Mouse (Mus musculus): ENCODE data around the gene Metrn. TPM values are rescaled to one million over a fixed set of nuclear protein-coding genes. Genes with fewer than 3 reads are reported as not detected.

Metrn gene
- total RNA-seq, 2 experiments from 2014 or later = 40.4 to 41.0 TPM

DNA sequence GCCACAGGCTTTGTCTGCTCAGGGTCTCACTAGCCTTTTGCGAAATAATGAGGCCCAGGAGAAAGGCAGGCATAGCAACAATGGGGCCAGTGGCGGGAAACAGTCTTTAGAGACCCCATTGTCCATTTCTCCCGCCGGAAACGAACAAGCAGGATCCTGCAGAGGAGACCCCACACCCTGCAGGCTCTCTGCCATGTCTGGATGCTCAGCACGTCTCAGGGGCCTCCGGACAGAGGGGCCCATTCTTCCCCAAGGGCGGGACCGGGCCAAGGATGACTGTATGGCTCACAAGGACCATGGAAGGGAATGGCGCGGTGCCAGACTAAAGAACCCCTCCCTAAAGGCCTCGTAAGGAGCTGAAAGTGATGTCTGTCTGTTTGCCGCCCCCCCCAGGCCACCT, 2.7 kb downstream of the Metrn start:
- no peak for DNase-seq
- Histone ChIP-seq H3K27ac (peak overlapping the region; percentile 91; the same call in 1 of the 2 replicates), H3K4me3 (no peak overlapping the region)
- TF ChIP-seq CTCF (IDR thresholded peaks at IDR 0.05) = no peak
- intact Hi-C loops (cut with DNase I) = loop anchor here (10.0 kb wide), 1 partner anchor 219 kb away; the partner anchor contains the start of genes Lmf1 and Sox8

DNA sequence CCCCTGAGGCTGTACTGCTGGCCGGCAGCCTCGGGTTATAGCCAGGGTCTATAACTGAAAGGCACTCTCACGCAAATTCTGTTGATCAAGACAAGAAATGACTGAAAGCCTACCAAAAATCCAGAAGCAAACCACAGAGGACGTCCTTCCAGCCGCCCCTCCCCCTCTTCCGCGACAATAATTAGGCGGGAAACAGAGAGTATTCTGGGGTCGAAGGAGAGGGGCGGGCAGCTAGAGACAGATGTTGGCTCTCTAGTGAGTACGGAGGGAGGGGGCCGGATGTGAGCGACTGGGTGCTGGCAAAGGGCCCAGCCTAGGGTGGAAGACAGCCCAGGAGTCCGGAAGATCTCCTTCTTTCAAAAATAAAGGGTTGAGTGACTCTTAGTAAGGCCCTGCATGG, 4.3 kb downstream of the Metrn start, which contains the start of gene Fam173a:
TSS of gene Fam173a (minus strand) at position 287 of the 400 bp plus-strand sequence.
- intact Hi-C loops (cut with DNase I) = loop anchor here (10.0 kb wide), 1 partner anchor 218 kb away; the partner anchor contains the start of genes Lmf1 and Sox8
- Histone ChIP-seq H3K27ac (peak within 1 kb of the TSS; percentile 91), H3K4me3 (peak within 1 kb of the TSS; percentile 89)
- peak; percentile 80 for DNase-seq
- TF ChIP-seq CTCF (IDR thresholded peaks at IDR 0.05) = no peak

DNA sequence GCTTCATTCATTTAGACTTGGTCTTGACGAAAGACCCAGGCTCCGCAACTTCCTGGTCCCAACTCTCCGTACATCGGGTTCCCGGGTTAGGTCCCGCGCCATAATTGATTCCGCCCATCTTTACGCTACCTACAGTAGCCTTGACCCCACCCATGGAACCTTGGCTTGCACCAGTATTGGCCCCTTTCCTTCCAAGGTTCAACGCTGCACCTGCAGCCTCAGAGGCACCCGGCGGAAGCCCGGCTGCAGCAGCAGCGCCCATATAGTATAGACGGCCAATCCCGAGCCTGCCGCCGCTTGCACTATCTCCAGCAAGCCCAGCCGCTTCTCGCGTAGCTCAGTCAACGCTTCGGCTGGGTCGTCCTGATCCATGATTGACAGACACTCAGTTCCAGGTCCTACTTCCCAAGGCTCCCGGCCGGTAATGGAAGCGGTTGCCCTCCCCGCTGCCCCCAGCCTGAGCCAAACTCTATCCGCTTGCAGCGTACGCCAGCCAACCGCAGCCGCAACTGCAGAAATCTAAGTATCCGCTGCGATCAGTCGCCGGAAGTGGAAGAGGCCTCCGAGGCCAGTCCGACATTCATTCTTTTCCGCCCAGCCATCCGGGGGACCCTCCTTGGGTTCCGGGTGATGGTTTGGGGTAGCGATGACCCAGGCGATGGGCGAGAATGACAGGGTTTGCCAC, 5.0 kb downstream of the Metrn start:
- intact Hi-C loops (cut with DNase I) = loop anchor here (10.0 kb wide), 1 partner anchor 217 kb away; the partner anchor contains the start of genes Lmf1 and Sox8
- H3K4me3 ChIP-seq = peak overlapping the region; percentile 89
- no peak for TF ChIP-seq CTCF (IDR thresholded peaks at IDR 0.05)
- peak overlapping the region; percentile 91 for H3K27ac ChIP-seq
- peak; percentile 89 for DNase-seq

DNA sequence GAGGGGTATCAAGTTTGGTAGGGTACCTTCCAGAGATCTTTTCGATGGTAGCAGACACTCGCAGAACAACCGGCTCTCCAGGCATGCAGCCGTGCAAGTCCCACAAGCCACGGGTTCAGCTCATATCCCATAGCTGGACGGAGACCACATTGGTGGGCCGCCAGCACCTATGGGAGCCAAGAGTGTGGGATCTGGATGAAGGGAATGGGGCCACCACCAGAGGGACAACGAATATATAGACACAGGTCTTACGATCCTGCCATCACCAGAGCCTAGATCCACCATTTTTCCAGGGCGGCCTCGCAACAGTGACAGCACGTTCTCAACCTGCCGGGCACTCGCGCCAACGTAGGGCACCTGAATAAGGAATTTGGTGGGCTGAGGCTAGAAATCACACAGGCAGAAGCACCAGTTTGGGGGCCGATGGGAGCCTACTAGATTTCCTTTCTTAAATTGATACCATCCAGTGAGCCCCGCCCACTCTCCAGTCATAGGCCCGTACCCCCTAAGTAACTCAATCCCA, 5.6 kb downstream of the Metrn start:
- intact Hi-C loops (cut with DNase I) = loop anchor here (10.0 kb wide), 1 partner anchor 217 kb away; the partner anchor contains the start of genes Lmf1 and Sox8
- peak overlapping the region; percentile 91 for H3K27ac ChIP-seq

DNA sequence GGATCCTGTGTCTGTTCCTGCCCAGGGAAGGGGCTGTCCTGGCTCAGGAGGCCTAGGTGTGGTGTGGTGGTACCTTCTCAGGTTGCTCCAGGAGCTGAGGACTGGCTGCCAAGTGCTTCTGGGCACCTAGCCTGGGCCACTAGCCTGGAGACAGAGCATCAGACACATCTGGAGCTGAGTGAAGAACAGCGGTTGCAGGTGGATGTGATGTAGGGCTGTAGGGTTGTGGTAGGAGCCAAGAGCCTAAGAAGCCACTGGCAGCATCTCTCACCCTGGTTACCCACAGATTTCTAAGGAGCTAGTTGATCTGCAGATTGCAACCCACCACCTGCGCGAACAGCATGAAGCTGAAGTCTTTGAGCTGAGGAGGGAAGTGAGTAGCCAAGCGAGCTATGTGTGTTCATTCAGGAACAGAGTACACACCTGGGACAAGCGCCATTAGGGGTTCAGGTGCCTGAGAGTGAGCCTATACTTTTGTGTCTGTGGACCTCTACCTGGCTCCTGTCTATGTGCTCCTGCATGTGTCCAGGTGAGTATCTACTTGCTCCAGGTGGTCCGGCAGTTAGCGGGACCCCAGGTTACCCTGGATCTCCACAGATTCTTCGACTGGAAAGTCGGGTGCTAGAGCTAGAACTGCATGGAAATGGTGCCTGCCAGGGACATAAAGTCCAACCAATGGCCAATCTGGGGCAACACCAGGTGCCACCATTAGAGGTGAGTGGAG, 10.0 kb downstream of the Metrn start:
- intact Hi-C loops (cut with DNase I) = no loop called here
- no peak overlapping the region for H3K27ac ChIP-seq
- H3K4me3 ChIP-seq = no peak overlapping the region
- TF ChIP-seq CTCF (IDR thresholded peaks at IDR 0.05) = no peak
- DNase-seq = no peak

More for the DNA sequence above, 5.6 kb downstream of the Metrn start:
- H3K4me3 ChIP-seq = peak overlapping the region; percentile 89
- no peak for TF ChIP-seq CTCF (IDR thresholded peaks at IDR 0.05)
- no peak for DNase-seq

DNA sequence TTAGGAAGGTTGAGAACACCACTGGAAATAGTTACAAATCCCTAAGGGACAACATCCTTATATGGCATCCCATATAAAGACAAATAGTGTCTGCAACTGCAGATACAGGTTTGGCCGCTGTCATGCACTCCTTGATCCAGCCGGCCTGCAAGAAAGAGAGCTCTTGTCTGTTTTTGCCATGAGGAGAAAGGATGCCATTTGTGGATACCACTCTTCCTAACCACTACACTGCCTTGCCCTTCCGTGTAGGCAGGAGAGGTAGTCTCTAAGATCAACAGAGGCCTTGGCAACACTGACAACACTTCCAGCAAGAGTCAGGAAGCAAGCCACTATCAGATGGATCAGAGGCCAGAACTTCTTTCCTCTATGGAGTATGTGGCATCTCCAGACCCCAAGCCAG, 10.7 kb downstream of the Metrn start, which contains the start of gene Ccdc78:
TSS of gene Ccdc78 (plus strand) at position 301 of the 400 bp plus-strand sequence.
- Histone ChIP-seq H3K4me3 (peak within 1 kb of the TSS; percentile 75), H3K27ac (peak within 1 kb of the TSS; percentile 88)
- intact Hi-C loops (cut with DNase I) = no loop called here
- no peak for TF ChIP-seq CTCF (IDR thresholded peaks at IDR 0.05)
- no peak for DNase-seq

DNA sequence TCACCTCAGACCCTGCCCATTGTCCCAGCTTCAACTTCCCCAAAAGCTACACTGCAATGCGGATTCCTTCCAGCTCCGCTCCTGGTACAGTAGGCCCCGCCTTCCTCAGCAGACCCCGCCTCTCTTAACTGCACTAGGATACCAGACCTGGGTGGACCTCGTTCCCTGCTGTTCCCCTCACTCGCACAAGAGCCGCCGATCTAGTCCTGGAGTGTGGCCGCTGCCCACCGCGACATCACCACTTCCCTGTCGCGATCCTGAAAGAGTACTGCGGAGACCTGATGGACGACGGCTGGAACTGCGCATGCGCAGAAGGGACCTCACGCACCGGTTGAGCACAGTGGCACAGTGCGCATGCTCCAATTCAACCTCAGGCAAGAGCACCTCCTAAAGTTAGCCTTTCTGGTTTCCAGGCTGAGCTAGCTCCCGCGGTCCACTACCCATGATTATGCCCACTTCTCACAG, 11.6 kb downstream of the Metrn start, which contains the start of gene Haghl:
TSS of gene Haghl (minus strand) at position 393 of the 465 bp plus-strand sequence.
- intact Hi-C loops (cut with DNase I) = no loop called here
- peak; percentile 96 for DNase-seq
- Histone ChIP-seq H3K4me3 (peak within 1 kb of the TSS; percentile 75), H3K27ac (peak within 1 kb of the TSS; percentile 88)
- peak; percentile 19; the same call in 1 of the 2 replicates for TF ChIP-seq CTCF (IDR thresholded peaks at IDR 0.05)

DNA sequence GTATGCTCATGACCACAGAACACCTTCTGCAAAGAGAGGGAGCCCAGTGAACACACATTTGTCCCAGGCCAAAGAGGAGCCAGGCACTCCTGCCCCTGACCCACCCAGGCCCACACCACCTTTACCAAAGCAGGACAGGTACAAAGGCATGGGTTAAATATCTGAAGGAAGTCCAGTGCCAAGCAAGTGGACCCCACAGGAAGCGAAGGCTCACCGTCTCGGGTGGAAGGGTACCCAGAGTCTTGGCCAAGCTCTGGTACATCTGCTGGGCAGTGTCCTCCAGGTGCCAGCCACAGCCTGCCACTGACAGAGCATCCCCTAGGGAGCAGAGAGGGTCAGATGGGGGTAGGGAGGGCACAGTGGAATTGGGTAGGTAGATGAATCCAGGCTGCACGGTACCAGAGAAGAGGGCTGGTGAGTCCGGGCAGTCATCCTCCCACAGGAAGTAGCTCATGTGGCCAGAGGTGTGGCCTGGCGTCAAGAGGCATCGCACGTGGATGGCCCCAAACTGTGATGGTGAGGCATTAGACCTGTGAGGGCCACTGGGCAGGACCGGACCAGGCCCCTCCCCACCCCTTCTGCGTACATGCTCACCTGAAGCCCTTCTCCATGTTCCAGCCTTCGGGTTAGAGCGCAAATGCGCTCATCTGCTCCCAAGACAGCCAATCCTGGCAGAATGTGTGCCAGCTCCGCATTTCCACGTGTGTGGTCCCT, 12.9 kb downstream of the Metrn start:
- no peak for DNase-seq
- Histone ChIP-seq H3K27ac (no peak overlapping the region), H3K4me3 (peak overlapping the region; percentile 75; the same call in 1 of the 2 replicates)
- intact Hi-C loops (cut with DNase I) = no loop called here
- no peak for TF ChIP-seq CTCF (IDR thresholded peaks at IDR 0.05)

DNA sequence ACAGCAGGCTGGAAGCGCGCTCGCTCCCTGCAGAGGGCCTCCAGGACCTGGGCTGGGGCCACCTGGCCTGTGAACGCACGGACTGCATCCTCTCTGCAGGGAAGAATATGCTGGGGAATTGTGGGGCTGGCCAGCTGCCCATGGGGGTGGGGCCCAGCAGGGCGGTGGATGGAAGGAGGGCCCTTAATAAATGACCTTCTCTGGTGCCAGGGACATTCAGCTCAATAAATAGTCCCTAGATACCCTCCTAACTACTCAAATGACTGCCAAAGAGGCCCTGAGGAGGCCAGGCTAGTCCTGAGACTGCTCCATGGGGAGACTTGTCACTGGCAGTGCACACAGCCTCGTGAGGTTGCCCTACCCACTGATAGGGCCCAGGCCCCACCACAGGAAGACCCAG, 13.8 kb downstream of the Metrn start:
- TF ChIP-seq CTCF (IDR thresholded peaks at IDR 0.05) = no peak
- DNase-seq = peak; percentile 55
- intact Hi-C loops (cut with DNase I) = no loop called here
- Histone ChIP-seq H3K27ac (no peak overlapping the region; the same call in 1 of the 2 replicates), H3K4me3 (no peak overlapping the region)

DNA sequence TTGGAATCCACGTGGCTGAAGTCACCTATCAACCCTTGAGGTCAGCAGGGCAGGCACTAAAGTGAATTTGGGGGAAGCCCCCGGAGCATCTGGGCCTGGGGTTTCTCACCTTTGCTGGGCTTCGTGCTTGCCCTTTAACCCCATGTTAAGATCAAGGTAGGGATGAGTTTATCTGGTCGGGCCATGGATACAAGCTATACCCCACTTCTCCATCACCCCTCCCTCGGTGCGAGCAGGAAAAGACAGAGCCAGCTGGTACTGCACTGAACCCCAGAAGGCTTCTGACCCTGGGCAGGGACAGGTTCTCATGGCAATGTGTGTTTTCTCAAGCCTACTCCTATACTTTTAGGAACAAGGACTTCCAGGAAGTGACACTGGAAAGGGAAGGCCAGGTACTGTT, 15.6 kb downstream of the Metrn start:
- no peak for DNase-seq
- no peak overlapping the region for H3K27ac ChIP-seq
- TF ChIP-seq CTCF (IDR thresholded peaks at IDR 0.05) = no peak
- intact Hi-C loops (cut with DNase I) = no loop called here
- no peak overlapping the region for H3K4me3 ChIP-seq

DNA sequence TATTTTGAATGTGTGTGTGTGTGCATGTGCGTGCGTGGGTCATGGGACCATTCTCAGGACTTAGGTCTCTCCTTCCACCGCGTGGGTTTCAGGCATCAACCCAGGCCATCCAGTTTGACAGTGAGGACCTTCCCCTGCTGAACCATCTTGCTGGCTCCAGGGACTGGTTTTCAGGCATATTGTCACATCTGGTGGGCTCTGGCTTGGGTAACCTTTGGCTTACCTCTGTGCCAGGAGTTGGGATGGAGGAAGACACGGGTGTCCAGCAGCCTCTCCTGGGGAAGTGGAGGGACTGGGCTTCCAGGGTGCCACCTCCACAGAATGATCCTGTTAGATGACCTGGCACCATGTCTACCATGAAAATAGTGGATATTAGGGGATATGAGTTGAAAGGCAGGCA, 19.0 kb downstream of the Metrn start:
- no peak for DNase-seq
- TF ChIP-seq CTCF (IDR thresholded peaks at IDR 0.05) = no peak
- Histone ChIP-seq H3K27ac (no peak overlapping the region), H3K4me3 (no peak overlapping the region)
- intact Hi-C loops (cut with DNase I) = no loop called here

All from gastrocnemius, adult 2 months (tissue).